Mouse (Mus musculus): ENCODE data around the gene Zfp286.

The Zfp286 gene

DNA sequence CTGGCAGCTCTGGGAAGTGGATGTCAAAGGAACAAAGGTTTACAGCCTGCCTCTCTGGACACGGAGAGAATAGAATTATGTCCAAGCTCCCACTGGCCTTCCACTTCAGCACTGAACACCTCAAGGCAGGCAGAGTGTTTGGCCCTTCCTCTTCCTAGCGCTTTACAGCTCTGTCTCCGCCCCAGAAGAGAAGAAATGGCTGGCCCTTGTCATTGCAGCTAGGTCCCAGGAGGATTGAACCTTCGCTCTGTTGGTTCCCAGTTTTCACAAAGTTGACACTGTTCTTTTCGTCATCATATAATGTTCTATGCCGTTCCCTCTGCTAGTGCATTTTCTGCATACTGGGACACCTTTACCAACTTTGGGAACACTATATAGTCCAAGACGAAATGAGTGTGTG, 81.0 kb downstream of the Zfp286 start:
- no peak for DNase-seq (ENCODE audit: extremely low read depth, low read depth)

DNA sequence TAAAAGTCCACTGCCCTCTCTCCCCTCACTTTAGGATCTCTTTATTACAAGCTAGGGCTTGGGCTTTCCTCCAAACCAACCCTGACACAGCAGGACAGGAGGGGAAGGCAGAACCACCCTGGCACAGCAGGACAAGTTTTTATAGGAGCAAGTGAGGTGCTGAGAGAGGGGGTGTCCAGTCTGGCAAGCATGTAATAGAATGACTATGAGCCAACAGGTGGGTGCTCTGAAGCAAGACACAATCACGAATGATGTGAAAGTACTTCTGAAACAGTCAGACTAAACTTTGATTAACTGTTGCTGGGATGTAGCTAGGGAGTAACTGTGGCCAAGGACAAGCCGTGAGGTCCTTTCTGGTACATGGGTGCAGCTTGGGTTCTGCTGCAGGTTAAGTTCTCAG, 83.1 kb downstream of the Zfp286 start:
- no peak for DNase-seq (ENCODE audit: extremely low read depth, low read depth)
